Mouse (Mus musculus) naive thymus-derived CD4-positive, alpha-beta T cell, adult 2 months (primary cell): ENCODE measurements around the gene Ipo8.

Experiments
- DNase-seq: peaks from one replicate; pipeline ENCODE4 v3.0.0-alpha.2; 2011; ENCODE audit warnings: low read depth

Gene Ipo8

GRCm38 (mm10) chr6:148830748-148831727 lies at the start of gene Ipo8:
TSS of gene Ipo8 (minus strand) at chr6:148831467.
- DNase-seq = peak; percentile 87

GRCm38 (mm10) chr6:148873911-148874310 lies 42.6 kb upstream of the Ipo8 start:
- no peak for DNase-seq

- no peak for DNase-seq
Measured at GRCm38 (mm10) chr6:148845629-148846028, 14.4 kb upstream of the Ipo8 start.

- no peak for DNase-seq
Measured at GRCm38 (mm10) chr6:148841760-148842159, 10.5 kb upstream of the Ipo8 start.

GRCm38 (mm10) chr6:148838460-148838859 lies 7.2 kb upstream of the Ipo8 start:
- DNase-seq = no peak

- DNase-seq = no peak
Measured at GRCm38 (mm10) chr6:148831728-148832121, 458 bp upstream of the Ipo8 start.

GRCm38 (mm10) chr6:148830355-148830747 lies 916 bp downstream of the Ipo8 start:
- peak; percentile 12 for DNase-seq

GRCm38 (mm10) chr6:148826119-148826518 lies 5.1 kb downstream of the Ipo8 start:
- DNase-seq = no peak

- DNase-seq = no peak
Measured at GRCm38 (mm10) chr6:148818624-148819343, 12.5 kb downstream of the Ipo8 start.

GRCm38 (mm10) chr6:148816751-148817150 lies 14.5 kb downstream of the Ipo8 start:
- DNase-seq = no peak

- DNase-seq = no peak
Measured at GRCm38 (mm10) chr6:148811117-148811516, 20.1 kb downstream of the Ipo8 start.

- DNase-seq = no peak
Measured at GRCm38 (mm10) chr6:148799773-148800172, 31.5 kb downstream of the Ipo8 start.

GRCm38 (mm10) chr6:148795145-148795544 lies 36.1 kb downstream of the Ipo8 start:
- no peak for DNase-seq

GRCm38 (mm10) chr6:148789010-148789673 lies 42.1 kb downstream of the Ipo8 start:
- DNase-seq = no peak

GRCm38 (mm10) chr6:148786186-148786585 lies 45.1 kb downstream of the Ipo8 start:
- no peak for DNase-seq

- no peak for DNase-seq
Measured at GRCm38 (mm10) chr6:148784418-148784817, 46.8 kb downstream of the Ipo8 start.

- no peak for DNase-seq
Measured at GRCm38 (mm10) chr6:148776236-148776635, 55.0 kb downstream of the Ipo8 start.

- no peak for DNase-seq
Measured at GRCm38 (mm10) chr6:148771423-148771822, 59.8 kb downstream of the Ipo8 start.

- DNase-seq = no peak
Measured at GRCm38 (mm10) chr6:148768419-148768818, 62.8 kb downstream of the Ipo8 start.

- DNase-seq = no peak
Measured at GRCm38 (mm10) chr6:148767228-148767627, 64.0 kb downstream of the Ipo8 start.

GRCm38 (mm10) chr6:148761967-148762712 lies 69.1 kb downstream of the Ipo8 start:
- DNase-seq = no peak

- DNase-seq = no peak
Measured at GRCm38 (mm10) chr6:148761475-148761874, 69.8 kb downstream of the Ipo8 start.
